Mouse (Mus musculus): ENCODE measurements around the gene Rpl13a. TPM values are rescaled to one million over a fixed set of nuclear protein-coding genes. Genes with fewer than 3 reads are reported as not detected.
"Not testable (repeated sequence)": the region's sequence is repeated elsewhere in the genome, so short reads cannot be mapped to it uniquely, and the experiment has no call there.

The Rpl13a gene
- polyA plus RNA-seq, 1 experiment from 2014 or later: 1,469 TPM

DNA sequence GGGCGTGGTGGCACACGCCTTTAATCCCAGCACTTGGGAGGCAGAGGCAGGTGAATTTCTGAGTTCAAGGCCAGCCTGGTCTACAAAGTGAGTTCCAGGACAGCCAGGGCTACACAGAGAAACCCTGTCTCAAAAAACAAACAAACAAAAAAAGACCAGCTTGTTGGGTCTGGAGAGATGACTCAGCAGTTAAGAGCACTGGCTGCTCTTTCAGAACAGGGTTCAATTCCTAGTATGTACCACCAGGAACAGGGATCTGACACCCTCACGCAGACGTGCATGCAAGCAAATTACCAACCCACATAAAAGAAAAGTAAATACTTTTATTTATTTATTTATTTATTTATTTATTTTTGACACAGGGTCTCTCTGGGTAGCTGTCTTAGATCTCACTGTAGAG is 18.5 kb downstream of the Rpl13a start:
- not testable (repeated sequence) for H3K9me3 ChIP-seq (ENCODE audit: control insufficient read depth, low read length); H3K4me3 ChIP-seq (ENCODE audit: low read depth, low read length); ATAC-seq (ENCODE audit: insufficient number of reproducible peaks, low FRiP score, low TSS enrichment, low read depth); H3K4me1 ChIP-seq (ENCODE audit: control insufficient read depth, insufficient read depth, low read length); H3K36me3 ChIP-seq (ENCODE audit: control insufficient read depth, insufficient read depth, low read length); H3K4me2 ChIP-seq (ENCODE audit: low read depth, severe bottlenecking); H3K9ac ChIP-seq (ENCODE audit: low read length); H3K27me3 ChIP-seq (ENCODE audit: control insufficient read depth, insufficient read depth, low read length); H3K27ac ChIP-seq (replicated peaks; ENCODE audit: low read depth, low read length); DNase-seq (ENCODE audit: low spot score)
- WGBS: 91% methylated on average over 4 of the region's 4 CpGs

DNA sequence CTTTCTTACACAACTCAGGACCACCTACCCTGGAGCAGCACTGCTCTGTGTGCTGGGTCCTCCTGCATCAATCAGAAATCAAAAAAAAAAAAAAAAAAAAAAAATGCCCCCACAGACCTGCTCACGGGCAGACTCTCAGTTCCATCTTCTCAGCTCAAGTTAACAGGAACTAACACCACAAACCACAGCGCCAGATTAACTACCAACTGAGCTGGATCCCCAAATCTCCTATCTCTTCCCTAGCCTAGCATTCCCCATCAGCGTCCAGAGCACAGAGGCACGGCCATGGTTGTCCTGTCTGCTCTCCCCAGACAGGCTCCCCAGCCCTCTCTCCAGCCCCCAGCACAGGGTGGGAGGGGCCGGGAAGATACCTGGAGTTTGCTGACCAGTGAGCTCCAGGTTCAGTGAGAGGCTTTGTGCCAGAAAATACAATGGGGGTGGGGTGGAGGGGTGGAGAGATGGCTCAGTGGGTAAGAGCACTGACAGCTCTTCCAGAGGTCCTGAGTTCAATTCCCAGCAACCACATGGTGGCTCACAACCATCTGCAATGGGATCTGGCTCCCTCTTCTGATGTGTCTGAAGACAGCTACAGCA is 21.4 kb downstream of the Rpl13a start:
- Histone ChIP-seq H3K4me1 (ENCODE audit: control insufficient read depth, insufficient read depth, low read length) (peaks cover 16% of the 10 kb centered on the region), H3K9me3 (ENCODE audit: control insufficient read depth, low read length) (no peaks in the 10 kb centered on the region), H3K36me3 (ENCODE audit: control insufficient read depth, insufficient read depth, low read length) (no peaks in the 10 kb centered on the region), H3K27ac (replicated peaks; ENCODE audit: low read depth, low read length) (no peak overlapping the region), H3K4me2 (ENCODE audit: low read depth, severe bottlenecking) (no peak overlapping the region), H3K27me3 (ENCODE audit: control insufficient read depth, insufficient read depth, low read length) (no peaks in the 10 kb centered on the region), H3K9ac (ENCODE audit: low read length) (no peak overlapping the region), H3K4me3 (ENCODE audit: low read depth, low read length) (no peak overlapping the region)
- no peak for DNase-seq (ENCODE audit: low spot score)
- ATAC-seq (ENCODE audit: insufficient number of reproducible peaks, low FRiP score, low TSS enrichment, low read depth): no peak; the same call in 1 of the 2 replicates
- 67% methylated on average over 5 of the region's 5 CpGs for WGBS

DNA sequence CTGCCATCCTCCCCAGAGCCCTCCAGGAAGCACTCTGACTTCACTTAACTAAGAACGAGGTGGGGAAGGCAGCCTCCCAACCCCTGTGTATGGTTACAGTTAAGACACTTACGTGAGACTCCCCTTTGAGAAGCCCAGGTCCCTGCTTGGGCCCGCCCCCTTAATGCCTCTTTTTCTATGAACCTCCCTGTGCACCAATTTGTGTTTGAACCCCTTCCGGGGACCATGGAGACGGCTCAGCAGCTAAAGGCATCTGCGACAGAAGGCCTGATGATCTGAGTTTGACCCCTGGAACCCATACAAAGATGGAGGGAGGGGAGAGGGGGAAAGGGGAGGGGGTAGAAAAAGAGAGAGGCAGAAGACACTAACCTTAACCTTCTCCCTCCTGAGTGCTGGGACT is 22.1 kb downstream of the Rpl13a start:
- H3K9ac ChIP-seq (ENCODE audit: low read length): no peak overlapping the region
- no peaks in the 10 kb centered on the region for H3K9me3 ChIP-seq (ENCODE audit: control insufficient read depth, low read length)
- ATAC-seq (ENCODE audit: insufficient number of reproducible peaks, low FRiP score, low TSS enrichment, low read depth) (no peak), DNase-seq (ENCODE audit: low spot score) (no peak)
- H3K27ac ChIP-seq (replicated peaks; ENCODE audit: low read depth, low read length): no peak overlapping the region
- H3K4me1 ChIP-seq (ENCODE audit: control insufficient read depth, insufficient read depth, low read length): peaks cover 16% of the 10 kb centered on the region
- no peak overlapping the region for H3K4me3 ChIP-seq (ENCODE audit: low read depth, low read length)
- H3K36me3 ChIP-seq (ENCODE audit: control insufficient read depth, insufficient read depth, low read length): no peaks in the 10 kb centered on the region
- H3K4me2 ChIP-seq (ENCODE audit: low read depth, severe bottlenecking): no peak overlapping the region
- 47% methylated on average over 6 of the region's 6 CpGs for WGBS
- H3K27me3 ChIP-seq (ENCODE audit: control insufficient read depth, insufficient read depth, low read length): no peaks in the 10 kb centered on the region

DNA sequence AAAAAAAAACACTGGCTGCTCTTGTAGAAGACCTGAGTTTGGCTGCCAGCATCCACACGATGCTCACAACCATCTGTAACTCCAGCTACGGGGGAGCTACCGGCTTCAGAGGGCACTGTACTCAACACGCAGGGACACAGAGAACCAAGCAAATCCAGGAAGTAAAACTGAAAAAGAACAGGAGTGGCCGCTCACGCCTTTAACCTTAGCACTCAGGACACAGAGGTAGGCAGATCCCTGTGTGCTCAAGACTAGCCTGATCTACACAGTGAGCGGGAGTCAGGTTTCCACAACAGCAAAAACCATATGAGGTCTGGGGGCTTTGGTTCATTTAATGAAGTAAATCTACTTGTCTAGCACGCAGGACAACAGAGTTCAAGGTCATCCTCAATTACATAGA is 23.1 kb downstream of the Rpl13a start:
- H3K36me3 ChIP-seq (ENCODE audit: control insufficient read depth, insufficient read depth, low read length): no peaks in the 10 kb centered on the region
- no peak for ATAC-seq (ENCODE audit: insufficient number of reproducible peaks, low FRiP score, low TSS enrichment, low read depth)
- H3K4me2 ChIP-seq (ENCODE audit: low read depth, severe bottlenecking): no peak overlapping the region
- peaks cover 16% of the 10 kb centered on the region for H3K4me1 ChIP-seq (ENCODE audit: control insufficient read depth, insufficient read depth, low read length)
- H3K9ac ChIP-seq (ENCODE audit: low read length): no peak overlapping the region
- WGBS: 72% methylated on average over 8 of the region's 8 CpGs
- no peak overlapping the region for H3K27ac ChIP-seq (replicated peaks; ENCODE audit: low read depth, low read length)
- no peaks in the 10 kb centered on the region for H3K27me3 ChIP-seq (ENCODE audit: control insufficient read depth, insufficient read depth, low read length)
- DNase-seq (ENCODE audit: low spot score): no peak
- H3K9me3 ChIP-seq (ENCODE audit: control insufficient read depth, low read length): no peaks in the 10 kb centered on the region
- no peak overlapping the region for H3K4me3 ChIP-seq (ENCODE audit: low read depth, low read length)

DNA sequence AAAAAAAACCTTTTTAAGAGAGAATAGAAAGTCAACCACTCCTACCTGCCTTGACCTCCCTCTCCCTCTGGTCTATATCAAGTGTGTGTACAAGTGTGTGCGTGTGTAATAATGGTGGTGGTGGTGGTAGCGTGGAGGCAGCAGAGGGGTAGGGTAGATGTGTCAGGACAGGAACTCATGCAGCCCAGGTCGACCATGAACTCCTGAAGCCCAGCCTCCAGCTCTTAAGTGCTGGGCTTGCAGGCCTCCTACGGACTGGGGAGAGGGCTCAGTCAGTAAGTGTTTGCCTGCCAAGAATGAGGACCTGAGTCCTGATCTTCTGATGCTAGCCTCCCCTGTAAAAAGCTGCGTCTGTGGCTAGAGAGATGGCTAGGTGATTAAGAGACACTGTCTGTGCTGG is 23.6 kb downstream of the Rpl13a start:
- no peaks in the 10 kb centered on the region for H3K36me3 ChIP-seq (ENCODE audit: control insufficient read depth, insufficient read depth, low read length)
- no peak overlapping the region for H3K4me2 ChIP-seq (ENCODE audit: low read depth, severe bottlenecking)
- H3K4me3 ChIP-seq (ENCODE audit: low read depth, low read length): no peak overlapping the region
- WGBS: 81% methylated on average over 5 of the region's 5 CpGs
- no peak overlapping the region for H3K27ac ChIP-seq (replicated peaks; ENCODE audit: low read depth, low read length)
- no peaks in the 10 kb centered on the region for H3K9me3 ChIP-seq (ENCODE audit: control insufficient read depth, low read length)
- no peak overlapping the region for H3K9ac ChIP-seq (ENCODE audit: low read length)
- no peaks in the 10 kb centered on the region for H3K27me3 ChIP-seq (ENCODE audit: control insufficient read depth, insufficient read depth, low read length)
- H3K4me1 ChIP-seq (ENCODE audit: control insufficient read depth, insufficient read depth, low read length): peaks cover 16% of the 10 kb centered on the region
- ATAC-seq (ENCODE audit: insufficient number of reproducible peaks, low FRiP score, low TSS enrichment, low read depth): no peak
- DNase-seq (ENCODE audit: low spot score): no peak

DNA sequence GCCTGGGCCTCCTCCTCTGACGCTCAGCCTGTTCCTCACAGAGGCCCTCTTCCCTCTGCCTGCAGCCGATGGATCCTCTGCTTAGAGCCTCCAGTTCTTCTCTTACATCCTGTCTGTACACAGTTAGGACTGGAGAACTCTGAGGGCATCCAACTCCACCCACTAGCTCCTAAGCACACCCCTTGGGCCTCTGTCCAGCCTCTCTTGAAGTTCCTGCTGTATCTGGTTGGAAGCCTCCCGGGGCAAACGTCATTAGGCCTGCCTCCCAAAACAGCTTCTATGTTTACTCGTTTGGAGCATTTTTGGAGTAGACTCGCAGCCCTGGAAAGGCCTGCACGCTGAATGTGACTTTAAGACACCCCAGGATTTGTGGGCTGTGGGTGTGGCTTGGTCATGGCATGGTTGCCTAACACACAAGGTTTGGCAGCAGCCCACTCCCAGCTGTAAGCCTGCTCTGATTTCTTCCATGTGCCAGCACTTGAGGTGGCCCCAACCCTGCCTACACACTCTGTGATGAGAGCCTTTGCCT is 24.8 kb downstream of the Rpl13a start, which contains the start of gene Fcgrt:
Gene Fcgrt (minus strand): TSS at position 200 of the 529 bp plus-strand sequence.
- DNase-seq (ENCODE audit: low spot score) (no peak), ATAC-seq (ENCODE audit: insufficient number of reproducible peaks, low FRiP score, low TSS enrichment, low read depth) (no peak)
- Histone ChIP-seq H3K9ac (ENCODE audit: low read length) (peak within 1 kb of the TSS; percentile 28; the same call in 1 of the 2 replicates), H3K36me3 (ENCODE audit: control insufficient read depth, insufficient read depth, low read length) (no peaks in the 10 kb centered on the region), H3K9me3 (ENCODE audit: control insufficient read depth, low read length) (no peaks in the 10 kb centered on the region), H3K27ac (replicated peaks; ENCODE audit: low read depth, low read length) (peak within 1 kb of the TSS; percentile 52; the same call in 1 of the 2 replicates), H3K4me1 (ENCODE audit: control insufficient read depth, insufficient read depth, low read length) (peaks cover 16% of the 10 kb centered on the region), H3K4me2 (ENCODE audit: low read depth, severe bottlenecking) (no peak within 1 kb of the TSS), H3K27me3 (ENCODE audit: control insufficient read depth, insufficient read depth, low read length) (no peaks in the 10 kb centered on the region), H3K4me3 (ENCODE audit: low read depth, low read length) (no peak within 1 kb of the TSS)
- WGBS: 47% methylated on average over 7 of the region's 7 CpGs

DNA sequence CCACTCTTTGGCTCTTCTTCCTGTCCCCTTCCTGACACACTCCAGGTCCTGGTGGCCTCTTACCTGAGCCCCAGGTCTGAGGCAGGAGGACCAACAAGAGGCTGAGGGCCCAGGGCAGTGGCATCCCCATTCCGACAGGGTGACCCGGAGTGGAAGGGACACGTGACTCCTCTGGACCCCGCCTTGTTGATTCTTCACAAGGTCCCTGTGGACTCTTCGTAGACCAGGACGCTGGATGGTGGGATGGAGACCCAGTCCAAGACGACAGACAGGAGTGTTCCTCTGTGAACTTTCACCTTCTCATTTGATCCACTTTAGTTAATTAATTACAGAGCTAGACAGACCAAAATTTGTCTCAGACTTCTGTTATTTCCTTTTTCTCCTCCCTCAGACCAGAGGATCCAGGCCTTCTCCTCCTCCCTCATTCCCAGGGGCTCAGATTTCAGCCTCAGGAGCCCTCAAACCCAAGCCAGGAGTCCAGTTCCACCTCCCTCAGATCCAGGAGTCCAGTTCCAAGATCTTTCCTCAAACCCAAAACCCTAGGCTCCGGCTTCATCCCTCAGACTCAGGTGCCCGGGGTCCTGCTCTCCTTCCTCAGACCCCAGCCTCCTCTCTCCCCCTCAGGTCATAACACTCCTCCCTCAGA is 25.5 kb downstream of the Rpl13a start:
- Histone ChIP-seq H3K4me1 (ENCODE audit: control insufficient read depth, insufficient read depth, low read length) (peaks cover 16% of the 10 kb centered on the region), H3K9me3 (ENCODE audit: control insufficient read depth, low read length) (no peaks in the 10 kb centered on the region), H3K4me3 (ENCODE audit: low read depth, low read length) (no peak overlapping the region), H3K9ac (ENCODE audit: low read length) (peak overlapping the region; percentile 28; the same call in 1 of the 2 replicates), H3K4me2 (ENCODE audit: low read depth, severe bottlenecking) (no peak overlapping the region), H3K27ac (replicated peaks; ENCODE audit: low read depth, low read length) (peak overlapping the region; percentile 43; the same call in 1 of the 2 replicates), H3K36me3 (ENCODE audit: control insufficient read depth, insufficient read depth, low read length) (no peaks in the 10 kb centered on the region), H3K27me3 (ENCODE audit: control insufficient read depth, insufficient read depth, low read length) (no peaks in the 10 kb centered on the region)
- ATAC-seq (ENCODE audit: insufficient number of reproducible peaks, low FRiP score, low TSS enrichment, low read depth) (no peak), DNase-seq (ENCODE audit: low spot score) (no peak)
- 78% methylated on average over 9 of the region's 9 CpGs for WGBS

DNA sequence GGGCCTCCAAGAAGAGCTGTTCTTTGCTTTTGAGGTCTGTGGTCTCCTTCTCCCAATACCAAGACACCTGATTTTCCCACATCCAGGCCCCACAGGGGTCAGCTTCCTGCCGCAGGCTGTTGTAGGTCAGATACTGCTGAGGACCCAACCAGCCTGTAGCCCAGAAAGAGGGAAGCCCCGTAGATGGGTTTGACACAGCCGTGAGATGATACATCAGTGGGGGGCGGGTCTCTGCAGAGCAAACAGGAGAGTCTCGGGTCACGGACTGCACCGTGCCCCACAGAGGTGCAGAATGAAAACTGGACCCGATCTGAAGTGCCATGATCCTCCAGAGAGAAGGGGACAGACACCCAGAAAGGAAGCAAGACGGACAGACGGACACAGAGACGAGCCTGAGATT is 26.1 kb downstream of the Rpl13a start:
- Histone ChIP-seq H3K4me2 (ENCODE audit: low read depth, severe bottlenecking) (no peak overlapping the region), H3K9ac (ENCODE audit: low read length) (no peak overlapping the region), H3K36me3 (ENCODE audit: control insufficient read depth, insufficient read depth, low read length) (no peaks in the 10 kb centered on the region), H3K27me3 (ENCODE audit: control insufficient read depth, insufficient read depth, low read length) (no peaks in the 10 kb centered on the region), H3K4me3 (ENCODE audit: low read depth, low read length) (no peak overlapping the region), H3K9me3 (ENCODE audit: control insufficient read depth, low read length) (no peaks in the 10 kb centered on the region), H3K27ac (replicated peaks; ENCODE audit: low read depth, low read length) (no peak overlapping the region), H3K4me1 (ENCODE audit: control insufficient read depth, insufficient read depth, low read length) (peaks cover 16% of the 10 kb centered on the region)
- DNase-seq (ENCODE audit: low spot score) (no peak), ATAC-seq (ENCODE audit: insufficient number of reproducible peaks, low FRiP score, low TSS enrichment, low read depth) (no peak)
- 90% methylated on average over 11 of the region's 11 CpGs for WGBS
